Mouse (Mus musculus) kidney, embryonic 14.5 days (tissue): ENCODE results near the gene Rbm11. TPM values are rescaled to one million over a fixed set of nuclear protein-coding genes. Genes with fewer than 3 reads are reported as not detected.

Experiments used
- ATAC-seq: fragments of 200-750 bp; cut with Nextera tagmentation; 2 replicates; pipeline ENCODE4 v1.8.0; 2017; ENCODE audit warnings: moderate number of reproducible peaks, mild to moderate bottlenecking, moderate TSS enrichment, moderate library complexity; ENCODE audit not compliant: low FRiP score, low TSS enrichment
- H3K27ac ChIP-seq: fragments of 300-500 bp; sonication (generic); 2 replicates; pipeline ENCODE4 v1.5.1; 2014; ENCODE audit warnings: low read depth, mild to moderate bottlenecking, low read length, moderate library complexity, mixed read lengths
- H3K27me3 ChIP-seq: fragments of 300-500 bp; sonication (generic); 2 replicates; pipeline ENCODE4 v1.6.1; 2014; ENCODE audit warnings: mild to moderate bottlenecking, low read length; ENCODE audit not compliant: control insufficient read depth, insufficient read depth
- H3K36me3 ChIP-seq: fragments of 300-500 bp; sonication (generic); 2 replicates; pipeline ENCODE4 v1.6.1; 2014; ENCODE audit warnings: low read length, mixed read lengths; ENCODE audit not compliant: control insufficient read depth, insufficient read depth
- H3K4me1 ChIP-seq: fragments of 300-500 bp; sonication (generic); 2 replicates; pipeline ENCODE4 v1.6.1; 2014; ENCODE audit warnings: low read length, mixed read lengths; ENCODE audit not compliant: control insufficient read depth, insufficient read depth
- H3K4me2 ChIP-seq: fragments of 300-500 bp; sonication (generic); replicated peaks from 2 replicates; pipeline ENCODE4 v1.6.1; 2014; ENCODE audit warnings: low read depth, mild to moderate bottlenecking, low read length
- H3K4me3 ChIP-seq: fragments of 300-500 bp; sonication (generic); 2 replicates; pipeline ENCODE4 v1.5.1; 2014; ENCODE audit warnings: mild to moderate bottlenecking, low read length
- H3K9ac ChIP-seq: fragments of 300-500 bp; sonication (generic); 2 replicates; pipeline ENCODE4 v1.6.1; 2014; ENCODE audit warnings: low read depth, mild to moderate bottlenecking, low read length, moderate library complexity
- H3K9me3 ChIP-seq: fragments of 300-500 bp; sonication (generic); 2 replicates; pipeline ENCODE4 v1.6.1; 2016; ENCODE audit warnings: low read length; ENCODE audit not compliant: control insufficient read depth
- WGBS: fragments of 180-500 bp; shearing (Covaris S2); extraction: QIAGEN DNeasy Blood & Tissue Kit; methylation state at CpG from one replicate; pipeline ENCODE4 v1.1.7; 2014; 5-methylcytosine and 5-hydroxymethylcytosine counted together
- polyA plus RNA-seq: library from polyadenylated mRNA; unstranded; fragments of >200 nt; fragmentation: Nextera tagmentation; extraction: Ambion mirVana; gene quantifications from 2 replicates; pipeline ENCODE4 v1.2.1, GENCODE M21; 2014

The Rbm11 gene
- polyA plus RNA-seq, 1 experiment from 2014 or later: 0.38 TPM

GRCm38 (mm10) chr16:75617651-75618349 lies 25.2 kb downstream of the Rbm11 start:
- peak; percentile 49; the same call in 1 of the 2 replicates for ATAC-seq
- no peak overlapping the region for H3K27ac ChIP-seq
- WGBS: 82% methylated on average over 2 of the region's 2 CpGs
- H3K27me3 ChIP-seq: no peaks in the 10 kb centered on the region
- H3K36me3 ChIP-seq: no peaks in the 10 kb centered on the region
- no peak overlapping the region for H3K4me2 ChIP-seq
- H3K4me1 ChIP-seq: no peaks in the 10 kb centered on the region
- H3K9me3 ChIP-seq: no peaks in the 10 kb centered on the region
- H3K9ac ChIP-seq: no peak overlapping the region
- H3K4me3 ChIP-seq: no peak overlapping the region

- no peaks in the 10 kb centered on the region for H3K27me3 ChIP-seq
- no peak overlapping the region for H3K4me3 ChIP-seq
- no peak for ATAC-seq
- WGBS: 84% methylated on average over 2 of the region's 2 CpGs
- H3K4me1 ChIP-seq: no peaks in the 10 kb centered on the region
- H3K36me3 ChIP-seq: no peaks in the 10 kb centered on the region
- H3K9ac ChIP-seq: no peak overlapping the region
- no peak overlapping the region for H3K4me2 ChIP-seq
- no peaks in the 10 kb centered on the region for H3K9me3 ChIP-seq
- no peak overlapping the region for H3K27ac ChIP-seq
These were observed 35.2 kb downstream of the Rbm11 start for GRCm38 (mm10) chr16:75627862-75628261.

Other genes with a start within 250 kb of the Rbm11 start
- gene Lipi, start 6.8 kb upstream of the Rbm11 start, polyA plus RNA-seq: not detected in 2 replicates
- 34.4 and 42.5 TPM in 2 replicates for gene Hspa13, start 174.3 kb downstream of the Rbm11 start, polyA plus RNA-seq